Mouse (Mus musculus) right cerebral cortex, adult 18-20 months (tissue): ENCODE measurements around the gene Snu13.

Experiments used
- DNase-seq: peaks from one replicate; pipeline ENCODE4 v3.0.0; 2022; ENCODE audit warnings: mixed read lengths

Snu13 gene

GRCm38 (mm10) chr15:82047080-82047883, at the start of gene Snu13:
Gene Snu13 (minus strand): TSS chr15:82047598.
- DNase-seq: peak; percentile 94

DNA sequence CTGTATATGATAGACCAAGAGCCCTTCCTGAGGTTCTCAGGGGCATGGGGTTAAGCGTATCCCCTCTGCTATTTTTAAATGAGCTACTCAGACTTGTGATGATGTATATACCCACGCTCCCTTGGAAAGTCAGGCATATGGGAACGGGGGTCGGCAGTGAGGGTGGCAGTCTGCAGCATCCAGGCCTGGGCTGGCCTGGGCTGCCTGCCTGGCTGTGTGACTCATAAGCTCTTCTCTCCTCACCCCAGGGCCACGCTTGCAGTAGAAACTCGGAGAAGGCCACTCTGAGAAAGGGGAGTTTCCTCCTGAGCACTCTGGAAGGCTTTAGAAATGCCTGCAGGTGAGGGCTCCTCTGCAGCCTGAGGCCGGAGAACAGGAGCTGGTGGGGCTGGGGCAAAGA, 43.7 kb upstream of the Snu13 start:
- no peak for DNase-seq

- DNase-seq: peak; percentile 61
These were observed 39.9 kb upstream of the Snu13 start for GRCm38 (mm10) chr15:82087266-82087665.

DNA sequence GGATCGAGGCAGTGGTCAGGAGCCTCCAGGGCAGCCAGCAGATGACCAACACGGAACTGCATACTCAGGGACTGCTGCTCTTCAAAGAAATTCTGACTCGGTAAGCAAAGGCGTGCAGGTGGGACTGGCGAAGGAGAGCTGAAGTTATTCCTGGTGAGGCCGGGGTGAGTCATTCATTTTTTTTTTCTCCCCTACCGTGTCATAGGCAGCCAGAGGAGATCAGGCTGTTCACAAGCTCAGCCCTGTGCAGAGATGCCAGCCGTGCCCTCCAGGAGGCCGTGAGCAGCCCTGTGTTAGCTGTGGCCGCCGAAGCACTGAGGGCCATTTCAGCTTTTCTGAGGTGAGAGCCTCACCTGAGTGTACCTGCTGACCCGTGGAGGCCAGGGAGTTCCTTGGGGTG, 38.7 kb upstream of the Snu13 start:
- DNase-seq: peak; percentile 77

- DNase-seq: peak; percentile 78
These were observed 38.2 kb upstream of the Snu13 start for GRCm38 (mm10) chr15:82085606-82086005.

GRCm38 (mm10) chr15:82081161-82081560, 33.8 kb upstream of the Snu13 start:
- peak; percentile 81 for DNase-seq

DNA sequence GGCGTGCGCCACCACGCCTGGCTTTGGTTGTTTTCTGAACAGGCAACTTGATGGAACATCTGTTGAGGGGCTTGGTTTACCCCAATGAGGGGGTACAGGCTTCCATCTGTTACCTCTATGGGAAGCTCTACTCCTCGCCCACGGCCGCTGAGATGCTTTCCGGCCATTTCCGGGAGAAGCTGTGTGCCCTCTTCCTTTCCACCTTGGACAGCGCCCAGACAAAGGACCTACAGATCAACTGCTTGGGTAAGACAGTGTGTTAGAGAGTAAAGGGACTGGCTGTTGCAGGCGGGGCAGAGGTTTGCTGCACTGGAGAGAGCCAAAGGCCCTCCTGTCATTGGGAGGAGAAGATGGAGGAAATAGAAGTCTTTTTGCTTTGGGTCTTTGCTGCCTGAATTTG, 32.5 kb upstream of the Snu13 start:
- DNase-seq: no peak

DNA sequence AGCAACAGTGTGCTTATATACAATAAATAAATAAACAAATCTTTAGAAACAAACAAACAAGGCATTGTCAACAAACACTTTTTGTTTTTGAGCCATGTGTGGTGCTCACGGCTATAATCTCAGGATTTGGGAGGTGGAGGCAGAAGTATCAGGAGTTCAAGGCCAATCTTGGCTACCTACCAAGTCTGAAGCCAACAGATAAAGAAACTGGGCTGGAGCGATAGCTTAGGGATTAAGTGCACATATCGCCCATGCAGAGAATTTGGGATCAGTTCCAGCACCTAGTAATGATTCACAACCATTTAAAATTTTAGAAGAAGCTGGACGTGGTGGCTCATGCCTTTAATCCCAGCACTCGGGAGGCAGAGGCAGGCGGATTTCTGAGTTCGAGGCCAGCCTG, 26.1 kb upstream of the Snu13 start:
- DNase-seq: no peak

- no peak for DNase-seq
These were observed 24.5 kb upstream of the Snu13 start for GRCm38 (mm10) chr15:82071816-82072469.

DNA sequence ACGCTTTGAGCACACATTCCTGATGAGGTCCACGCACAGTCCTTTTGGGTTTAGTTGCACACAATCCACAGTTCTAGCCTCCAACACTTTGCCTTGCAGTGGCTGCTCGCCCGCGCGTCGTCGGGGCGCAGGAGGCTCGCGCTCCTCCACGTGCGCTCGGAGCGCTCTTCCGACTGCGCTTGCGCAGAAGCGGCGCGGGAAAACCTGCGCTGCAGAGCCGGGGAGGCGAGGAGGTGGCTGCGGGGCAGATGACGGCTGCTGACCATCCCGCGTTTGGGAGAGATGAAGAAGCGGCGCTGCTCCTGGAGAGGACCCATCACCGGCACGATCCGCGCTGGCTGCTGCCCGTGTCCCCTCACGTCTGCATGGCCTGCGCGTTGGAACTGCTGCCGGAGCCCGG, 22.5 kb upstream of the Snu13 start, which contains the start of gene Mei1:
Gene Mei1, plus strand, starts transcription at position 99 of the 400 bp plus-strand sequence.
- no peak for DNase-seq

GRCm38 (mm10) chr15:82065511-82065910, 18.1 kb upstream of the Snu13 start:
- peak; percentile 80 for DNase-seq

DNA sequence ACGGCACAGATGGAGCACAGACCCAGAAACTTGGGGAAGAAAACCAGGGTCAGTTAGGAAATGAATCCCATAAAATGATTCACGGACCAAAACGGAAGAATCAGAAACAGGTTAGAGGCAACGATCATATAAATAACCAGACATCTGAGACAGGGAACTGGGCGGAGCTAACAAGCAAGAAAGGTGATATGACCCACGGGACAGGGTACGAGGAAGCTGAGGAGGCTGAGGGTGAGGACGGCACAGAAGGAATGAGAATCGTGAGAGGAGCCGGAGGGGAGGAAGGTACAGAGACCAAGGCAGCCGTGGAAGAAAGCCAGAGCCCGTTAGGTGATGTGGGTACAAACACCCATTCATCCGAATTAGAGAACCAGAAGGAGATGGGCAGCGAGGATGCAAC, 16.5 kb upstream of the Snu13 start:
- DNase-seq: no peak

DNA sequence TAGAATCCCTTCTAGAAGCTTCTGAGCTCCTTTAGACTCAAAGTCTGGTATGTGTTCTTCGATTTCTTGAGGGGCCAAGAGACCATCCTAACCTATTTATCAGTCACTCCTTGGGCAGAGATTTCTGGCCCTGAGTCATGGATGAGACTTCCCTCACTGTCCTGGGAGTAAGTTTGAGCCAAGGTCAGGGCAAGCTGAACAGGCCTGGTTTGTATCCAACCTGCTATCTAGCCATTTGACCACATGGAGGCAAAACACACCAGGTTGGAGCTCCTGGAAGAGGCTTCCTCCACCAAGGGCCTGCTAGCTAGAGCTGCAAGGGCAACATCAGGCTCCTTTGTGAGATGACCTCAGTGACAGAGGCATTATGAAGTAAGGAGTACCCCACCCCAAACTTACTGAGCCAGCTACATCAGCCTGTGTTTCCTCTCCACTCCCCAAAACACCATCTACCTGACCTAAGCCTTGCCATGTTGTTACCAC, 11.4 kb upstream of the Snu13 start, which contains the start of gene 4930407I10Rik:
Gene 4930407I10Rik, plus strand, starts transcription at position 433 of the 483 bp plus-strand sequence.
- DNase-seq: no peak

DNA sequence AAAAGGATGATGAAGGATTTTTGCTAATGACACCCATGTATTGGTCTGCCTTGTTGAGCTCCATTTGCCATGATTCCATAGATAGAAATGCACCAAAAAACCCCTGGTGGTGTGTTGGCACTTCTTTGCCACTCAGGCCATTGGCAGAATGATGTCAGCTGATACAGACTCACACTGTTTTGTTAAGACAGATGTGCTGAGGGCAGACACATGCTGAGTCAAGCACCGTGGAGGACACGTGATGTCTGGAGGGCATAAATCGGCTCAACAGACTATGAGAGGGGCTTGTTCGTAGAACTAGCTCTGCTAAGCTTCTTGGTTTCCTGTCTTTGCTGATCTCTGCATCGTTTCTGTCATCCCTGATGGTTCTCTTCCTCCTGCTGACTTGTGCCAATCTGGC, 5.1 kb upstream of the Snu13 start:
- DNase-seq: no peak

DNA sequence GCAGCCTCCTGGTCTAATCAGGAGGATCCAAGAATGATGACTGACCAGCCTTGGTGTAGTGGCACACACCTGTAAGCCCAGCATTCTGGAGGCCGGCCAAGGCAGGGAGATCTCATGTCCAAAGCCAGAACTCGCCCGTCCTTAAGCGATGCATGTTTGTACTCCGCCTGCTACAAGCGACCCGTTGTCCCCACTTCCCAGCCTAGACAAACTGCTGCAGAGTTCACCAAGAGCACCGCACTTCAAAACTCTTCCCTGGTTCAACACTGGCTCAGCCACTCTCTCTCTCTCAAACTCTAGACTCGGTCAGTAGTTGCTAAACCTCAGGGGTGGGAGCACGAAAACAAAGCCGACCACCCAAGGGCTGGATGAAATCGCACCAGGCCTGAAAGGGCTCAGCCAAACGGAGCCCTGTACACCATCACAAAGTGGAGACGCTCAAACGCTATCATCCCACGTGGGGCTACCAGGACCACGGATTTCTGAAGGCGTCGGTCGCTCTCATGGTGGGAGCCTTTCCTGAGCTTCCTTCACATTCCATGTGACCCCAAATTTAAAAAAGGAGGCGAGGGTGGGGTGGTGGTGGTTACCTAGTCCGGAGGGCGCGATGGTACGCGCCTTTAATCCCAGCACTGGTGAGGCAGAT, 1.0 kb downstream of the Snu13 start:
- no peak for DNase-seq

DNA sequence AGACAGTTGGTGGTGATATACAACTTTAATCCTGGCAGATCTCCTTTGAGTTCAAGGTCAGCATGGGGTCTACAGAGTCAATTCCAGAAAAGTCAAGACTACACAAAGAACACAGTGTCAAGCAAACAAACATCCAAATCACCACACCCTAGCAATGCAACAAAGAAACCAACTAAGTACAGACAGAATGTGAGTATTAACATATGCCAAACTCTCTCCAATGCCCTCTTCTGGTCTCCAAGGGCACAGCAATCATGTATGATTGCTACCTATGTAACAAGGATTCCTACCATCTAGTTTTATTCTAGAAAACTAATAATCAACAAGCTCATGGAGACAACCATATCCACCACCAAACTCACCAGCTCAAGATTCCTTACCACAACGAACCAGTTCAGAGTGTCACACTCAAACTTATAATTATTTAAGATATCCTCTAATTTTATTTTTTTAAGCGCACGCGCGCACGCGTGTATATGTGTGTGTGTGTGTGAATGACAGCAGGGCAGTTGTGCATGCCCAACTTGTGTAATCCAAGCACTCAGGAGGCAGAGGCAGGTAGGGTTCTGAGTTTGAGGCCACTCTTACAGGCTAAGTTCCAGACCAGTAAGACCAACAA, 3.1 kb downstream of the Snu13 start:
- no peak for DNase-seq

DNA sequence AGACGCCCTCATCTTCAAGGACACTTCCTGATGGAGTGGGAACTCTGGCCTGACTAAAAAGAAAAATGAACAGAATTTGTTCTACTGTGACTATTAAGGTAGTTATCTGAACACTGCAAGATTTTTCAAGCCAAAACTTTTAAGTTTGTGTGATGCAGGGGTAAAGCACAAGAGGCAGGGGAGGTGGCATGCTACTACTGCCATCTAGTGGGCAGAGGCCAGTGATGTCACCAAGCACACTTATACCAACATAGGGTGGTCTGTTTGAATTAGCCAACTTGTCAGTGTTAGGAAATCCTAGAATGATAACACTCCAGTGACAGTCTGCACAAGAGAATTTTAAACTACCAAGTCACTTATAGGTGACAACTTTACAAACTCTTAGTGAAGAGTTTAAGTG, 6.7 kb downstream of the Snu13 start:
- DNase-seq: no peak

GRCm38 (mm10) chr15:82035904-82036689, 11.3 kb downstream of the Snu13 start:
- peak; percentile 18 for DNase-seq

- no peak for DNase-seq
These were observed 13.6 kb downstream of the Snu13 start, which contains the start of gene Desi1 for GRCm38 (mm10) chr15:82033762-82034161. Gene Desi1 (minus strand): TSS chr15:82033862.

- DNase-seq: no peak
These were observed 15.0 kb downstream of the Snu13 start for GRCm38 (mm10) chr15:82032386-82032785.

GRCm38 (mm10) chr15:82027726-82028125, 19.7 kb downstream of the Snu13 start:
- DNase-seq: no peak

GRCm38 (mm10) chr15:82027276-82027675, 20.1 kb downstream of the Snu13 start:
- no peak for DNase-seq
